Mouse (Mus musculus) stomach, postnatal 0 days (tissue): ENCODE results near the gene Crybg1. TPM values are rescaled to one million over a fixed set of nuclear protein-coding genes. Genes with fewer than 3 reads are reported as not detected.
A peak's percentile ranks its signal among the peaks of the same experiment; 100 is the strongest.

Experiments
- ATAC-seq: fragments of 200-750 bp; cut with Nextera tagmentation; 2 replicates; pipeline ENCODE4 v1.8.0; 2017; ENCODE audit not compliant: low FRiP score, low TSS enrichment
- DNase-seq: peaks from one replicate; pipeline ENCODE4 v3.0.0-alpha.2; 2016; ENCODE audit warnings: low spot score
- H3K27ac ChIP-seq: fragments of 300-500 bp; sonication (generic); replicated peaks from 2 replicates; pipeline ENCODE4 v1.5.1; 2014; ENCODE audit warnings: mild to moderate bottlenecking, control low read depth
- H3K27me3 ChIP-seq: fragments of 300-500 bp; sonication (generic); 2 replicates; pipeline ENCODE4 v1.6.1; 2014; ENCODE audit warnings: low read length; ENCODE audit not compliant: control insufficient read depth, insufficient read depth
- H3K36me3 ChIP-seq: fragments of 300-500 bp; sonication (generic); 2 replicates; pipeline ENCODE4 v1.6.1; 2014; ENCODE audit warnings: low read length, mixed read lengths; ENCODE audit not compliant: control insufficient read depth, insufficient read depth
- H3K4me1 ChIP-seq: fragments of 300-500 bp; sonication (generic); replicated peaks from 2 replicates; pipeline ENCODE4 v1.6.1; 2014; ENCODE audit warnings: antibody characterized with exemption; ENCODE audit not compliant: control insufficient read depth, insufficient read depth
- H3K4me2 ChIP-seq: fragments of 300-500 bp; sonication (generic); replicated peaks from 2 replicates; pipeline ENCODE4 v1.6.1; 2014; ENCODE audit warnings: low read depth, mild to moderate bottlenecking, control low read depth, moderate library complexity
- H3K4me3 ChIP-seq: fragments of 300-500 bp; sonication (generic); 2 replicates; pipeline ENCODE4 v1.5.1; 2014; ENCODE audit warnings: low read depth, low read length, control low read depth
- H3K9ac ChIP-seq: fragments of 300-500 bp; sonication (generic); 2 replicates; pipeline ENCODE4 v1.6.1; 2014; ENCODE audit warnings: mild to moderate bottlenecking, low read length, control low read depth, mixed read lengths
- H3K9me3 ChIP-seq: fragments of 300-500 bp; sonication (generic); 2 replicates; pipeline ENCODE4 v1.6.1; 2016; ENCODE audit warnings: low read length; ENCODE audit not compliant: control insufficient read depth
- CTCF ChIP-seq: IDR thresholded peaks from 2 replicates; pipeline ENCODE4 v1.5.1; 2016; ENCODE audit warnings: antibody characterized with exemption, low read depth, mild to moderate bottlenecking, moderate library complexity
- EP300 ChIP-seq: optimal IDR thresholded peaks from 2 replicates; pipeline ENCODE3; 2016; ENCODE audit warnings: antibody characterized with exemption
- WGBS: fragments of 180-500 bp; shearing (Covaris S2); extraction: QIAGEN DNeasy Blood & Tissue Kit; methylation state at CpG from one replicate; pipeline ENCODE4 v1.1.7; 2014; 5-methylcytosine and 5-hydroxymethylcytosine counted together
- polyA plus RNA-seq: library from polyadenylated mRNA; unstranded; fragments of >200 nt; fragmentation: Nextera tagmentation; extraction: Ambion mirVana; gene quantifications from 2 replicates; pipeline ENCODE4 v1.2.1, GENCODE M21; 2015

Gene Crybg1
- polyA plus RNA-seq, 1 experiment from 2014 or later: 9.0 TPM

DNA sequence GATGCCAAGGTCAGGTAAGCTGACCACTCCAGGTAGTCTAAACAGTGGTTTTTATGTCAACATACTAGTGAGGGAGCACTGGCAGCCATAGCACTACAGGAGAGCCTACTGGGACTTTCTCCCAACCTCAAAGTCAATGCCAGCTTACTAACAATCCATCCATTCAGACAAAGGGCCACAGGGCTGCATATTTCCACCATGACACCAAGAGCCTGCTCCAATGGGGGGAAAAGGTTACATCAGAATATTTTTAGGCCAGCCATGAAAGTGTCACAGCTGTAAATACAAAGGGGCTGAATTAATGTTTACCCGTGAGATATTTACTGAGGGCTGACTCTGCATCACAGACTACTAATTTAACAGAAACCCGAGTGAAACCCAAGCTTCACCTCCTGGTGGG is 175.4 kb downstream of the Crybg1 start:
- no peak overlapping the region for H3K27ac ChIP-seq
- no peak overlapping the region for H3K4me2 ChIP-seq
- no peaks in the 10 kb centered on the region for H3K36me3 ChIP-seq
- no peak overlapping the region for H3K4me3 ChIP-seq
- H3K9ac ChIP-seq: no peak overlapping the region
- ATAC-seq: no peak
- TF ChIP-seq EP300 (no peak), CTCF (no peak)
- DNase-seq: no peak
- no peaks in the 10 kb centered on the region for H3K9me3 ChIP-seq
- WGBS: 55% methylated on average over 2 of the region's 2 CpGs
- H3K27me3 ChIP-seq: no peaks in the 10 kb centered on the region
- H3K4me1 ChIP-seq: no peaks in the 10 kb centered on the region

DNA sequence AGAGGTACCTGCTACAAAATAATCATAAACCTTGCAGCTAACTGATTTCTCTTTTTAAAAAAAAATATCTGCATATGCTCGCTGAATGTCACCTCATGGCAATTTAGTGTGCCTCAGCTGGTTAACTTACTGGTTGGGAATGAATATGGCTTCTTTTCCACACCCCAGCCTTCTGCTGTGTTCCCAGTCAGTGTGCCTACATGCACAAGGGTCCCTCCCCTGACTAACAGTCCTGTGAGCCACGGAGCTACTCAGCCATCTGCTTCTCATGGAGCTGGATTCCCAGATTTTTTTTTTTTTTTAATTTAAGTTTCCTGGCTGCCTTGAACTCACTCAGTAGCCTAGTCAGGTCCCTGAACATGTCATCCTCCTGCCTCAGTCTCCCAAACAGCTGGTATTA is 183.7 kb downstream of the Crybg1 start:
- Histone ChIP-seq H3K36me3 (no peaks in the 10 kb centered on the region), H3K9ac (no peak overlapping the region), H3K27me3 (no peaks in the 10 kb centered on the region), H3K4me3 (no peak overlapping the region), H3K4me1 (no peaks in the 10 kb centered on the region), H3K27ac (no peak overlapping the region), H3K9me3 (no peaks in the 10 kb centered on the region), H3K4me2 (no peak overlapping the region)
- DNase-seq (no peak), ATAC-seq (no peak)
- no peak for TF ChIP-seq EP300
- 71% methylated on average over 2 of the region's 2 CpGs for WGBS

DNA sequence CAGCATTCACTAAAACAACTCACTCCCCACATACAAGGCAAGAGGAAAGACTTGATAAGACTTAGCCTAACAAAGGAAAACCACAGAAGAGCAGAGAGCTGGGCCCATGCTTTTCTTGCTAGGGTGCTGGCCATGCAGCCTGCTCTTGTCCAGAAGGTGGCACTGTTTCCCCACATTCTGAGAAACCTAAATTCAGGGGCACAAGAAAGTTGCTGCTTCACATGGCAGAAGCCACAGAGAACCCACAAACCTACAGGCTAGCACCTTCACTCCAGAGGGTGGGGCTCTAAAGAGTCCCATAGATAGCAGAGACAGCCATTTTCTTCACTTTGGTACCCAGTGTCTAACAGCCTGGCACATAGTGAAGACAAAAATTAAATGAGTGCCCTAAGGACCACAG is 194.7 kb downstream of the Crybg1 start:
- TF ChIP-seq CTCF (peak; percentile 96), EP300 (no peak)
- ATAC-seq (peak; percentile 61), DNase-seq (peak; percentile 73)
- Histone ChIP-seq H3K9me3 (no peaks in the 10 kb centered on the region), H3K27ac (no peak overlapping the region), H3K4me3 (no peak overlapping the region), H3K36me3 (no peaks in the 10 kb centered on the region), H3K4me2 (no peak overlapping the region), H3K9ac (no peak overlapping the region), H3K4me1 (no peaks in the 10 kb centered on the region), H3K27me3 (no peaks in the 10 kb centered on the region)

DNA sequence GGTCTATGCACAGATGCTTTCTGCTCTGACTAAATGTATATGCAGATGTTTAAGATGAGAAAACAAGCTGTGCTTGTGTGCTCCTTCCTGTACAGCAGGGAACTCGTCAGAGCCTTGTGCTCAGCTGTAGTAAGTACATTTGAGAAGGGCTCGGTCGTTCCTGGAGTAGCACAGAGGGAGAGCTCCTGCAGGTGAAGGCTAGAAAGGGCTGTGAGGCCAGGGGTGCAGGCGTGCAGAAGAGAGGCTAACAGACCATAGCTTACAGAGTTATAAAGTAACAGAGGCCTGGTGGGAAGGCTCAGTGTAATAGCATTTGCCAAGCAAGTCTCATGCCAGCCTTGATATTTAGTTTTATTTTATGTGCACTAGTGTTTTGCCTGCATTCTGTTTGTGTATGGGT is 203.2 kb downstream of the Crybg1 start:
- DNase-seq: no peak
- no peak for ATAC-seq
- Histone ChIP-seq H3K4me3 (no peak overlapping the region), H3K27me3 (no peaks in the 10 kb centered on the region), H3K9me3 (no peaks in the 10 kb centered on the region), H3K4me1 (no peaks in the 10 kb centered on the region), H3K9ac (no peak overlapping the region), H3K4me2 (no peak overlapping the region), H3K36me3 (peaks cover 7% of the 10 kb centered on the region; the same call in 1 of the 2 replicates), H3K27ac (no peak overlapping the region)
- 81% methylated on average over 4 of the region's 4 CpGs for WGBS
- TF ChIP-seq CTCF: no peak
- TF ChIP-seq EP300: no peak

DNA sequence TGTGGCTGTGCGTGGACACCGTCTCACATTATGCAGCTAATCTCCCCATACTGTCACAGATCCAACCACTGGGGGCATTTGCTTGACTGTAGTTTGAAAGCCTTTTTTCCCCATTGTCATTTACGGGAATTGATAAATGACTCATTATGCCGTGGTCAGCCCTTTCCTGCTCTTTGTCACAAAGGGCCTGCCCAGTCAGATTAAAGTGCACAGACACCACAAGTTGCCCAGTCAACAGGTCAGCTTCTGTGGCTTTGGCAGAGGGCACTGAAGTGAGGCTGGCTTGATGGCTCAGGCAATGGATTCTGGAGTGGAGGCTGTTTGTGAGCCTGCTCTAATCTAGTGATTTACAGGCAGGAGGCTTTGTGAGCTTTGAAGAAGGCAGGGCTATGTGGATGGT is 204.9 kb downstream of the Crybg1 start:
- Histone ChIP-seq H3K4me2 (no peak overlapping the region), H3K9me3 (no peaks in the 10 kb centered on the region), H3K27ac (no peak overlapping the region), H3K27me3 (no peaks in the 10 kb centered on the region), H3K36me3 (peaks cover 7% of the 10 kb centered on the region; the same call in 1 of the 2 replicates), H3K4me1 (no peaks in the 10 kb centered on the region), H3K9ac (no peak overlapping the region), H3K4me3 (no peak overlapping the region)
- TF ChIP-seq EP300 (no peak), CTCF (no peak)
- DNase-seq (no peak), ATAC-seq (no peak)
- WGBS: 55% methylated on average over 4 of the region's 4 CpGs

DNA sequence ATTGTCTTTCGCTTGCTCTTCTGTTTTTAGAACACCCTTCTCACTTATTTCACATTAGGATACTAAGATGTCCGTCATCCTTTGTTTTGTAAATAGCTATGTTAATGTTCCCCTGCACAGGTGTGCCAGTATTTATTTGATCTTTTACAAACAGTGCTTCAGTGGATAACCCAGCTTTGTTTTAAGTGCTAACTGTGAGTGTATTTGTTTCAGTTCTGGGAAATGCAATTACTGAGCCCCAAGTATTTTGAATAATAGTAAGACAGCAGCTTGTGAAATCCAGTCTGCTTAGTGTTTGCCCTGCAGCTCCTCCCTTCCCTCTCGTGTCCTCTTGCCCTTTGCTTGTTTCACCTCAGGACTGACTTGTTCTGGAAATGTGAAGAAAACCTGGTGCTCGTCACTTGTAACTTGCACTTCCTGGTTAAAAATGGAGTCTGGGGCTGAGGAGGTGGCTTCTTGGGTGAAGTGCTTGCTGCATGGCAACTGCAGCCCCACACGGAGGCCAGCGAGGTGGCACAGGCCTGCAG is 209.5 kb downstream of the Crybg1 start:
- no peak overlapping the region for H3K4me3 ChIP-seq
- DNase-seq: no peak
- peaks cover 5% of the 10 kb centered on the region; the same call in 1 of the 2 replicates for H3K36me3 ChIP-seq
- ATAC-seq: no peak
- no peaks in the 10 kb centered on the region for H3K27me3 ChIP-seq
- H3K4me1 ChIP-seq: no peaks in the 10 kb centered on the region
- no peak overlapping the region for H3K4me2 ChIP-seq
- WGBS: 75% methylated on average over 6 of the region's 6 CpGs
- no peak overlapping the region for H3K27ac ChIP-seq
- TF ChIP-seq EP300 (no peak), CTCF (no peak)
- H3K9ac ChIP-seq: no peak overlapping the region
- no peaks in the 10 kb centered on the region for H3K9me3 ChIP-seq
